Mouse (Mus musculus) cerebellum, adult 11 months (tissue): ENCODE measurements around the gene Hnrnph2.

ENCODE experiments used
- DNase-seq: peaks from one replicate; pipeline ENCODE4 v3.0.0; 2022

The Hnrnph2 gene

DNA sequence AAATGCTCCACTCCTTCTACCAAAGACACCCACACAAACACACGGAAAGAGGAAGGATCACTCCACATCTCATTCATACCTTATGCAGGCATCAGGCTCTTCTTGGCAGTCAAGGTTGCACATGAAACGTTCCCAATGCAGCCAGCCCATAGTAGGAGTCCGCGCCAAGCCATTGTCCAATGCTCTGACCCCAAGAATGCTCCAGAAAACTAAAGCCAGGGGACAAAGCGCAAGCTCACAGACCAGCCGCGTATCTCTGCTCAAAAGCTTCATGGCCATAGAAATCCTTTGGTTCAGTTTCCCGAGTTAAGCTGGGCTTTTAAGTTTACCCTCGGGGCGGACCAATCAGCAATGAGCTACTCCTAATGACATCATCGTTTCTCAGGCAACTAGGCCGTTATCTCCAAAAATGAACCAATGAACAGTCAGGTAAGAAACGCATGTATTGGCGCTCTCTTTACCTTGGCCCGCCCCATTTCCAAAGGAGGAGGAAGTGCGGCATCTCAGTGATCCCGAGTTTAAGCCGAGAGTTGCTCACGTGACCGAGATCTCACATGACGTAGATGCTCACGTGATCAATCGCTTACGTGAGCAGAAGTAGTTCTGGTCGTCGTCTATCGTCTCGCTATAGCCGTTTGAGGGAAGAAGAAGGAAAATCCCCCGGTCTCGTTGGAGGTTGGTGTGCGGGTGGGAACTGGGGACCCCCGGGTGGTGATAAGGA lies at the start of gene Hnrnph2, which contains the start of gene Gla:
Gene Hnrnph2 (plus strand): TSS at position 521 of the 721 bp plus-strand sequence.
Gene Gla (minus strand): TSS at position 467 of the 721 bp plus-strand sequence.
- peak; percentile 83 for DNase-seq

DNA sequence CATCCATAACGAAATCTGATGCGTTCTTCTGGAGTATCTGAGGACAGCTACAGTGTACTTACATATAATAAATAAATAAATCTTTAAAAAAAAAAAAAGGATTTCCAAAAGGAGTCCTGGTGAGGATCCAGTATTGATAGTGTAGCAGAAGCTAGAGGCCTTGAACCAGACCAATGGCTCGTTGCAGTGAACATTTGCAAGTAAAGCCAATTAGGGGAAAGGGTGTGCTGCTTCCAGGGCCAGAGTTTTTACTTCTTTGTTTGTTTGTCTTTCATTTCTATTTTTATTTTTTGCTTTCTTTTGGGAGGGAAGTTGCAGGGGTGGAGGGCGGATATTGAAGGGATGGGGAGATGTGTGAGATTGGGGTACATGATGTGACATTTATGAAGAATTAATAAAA lies 47.7 kb upstream of the Hnrnph2 start:
- no peak for DNase-seq

DNA sequence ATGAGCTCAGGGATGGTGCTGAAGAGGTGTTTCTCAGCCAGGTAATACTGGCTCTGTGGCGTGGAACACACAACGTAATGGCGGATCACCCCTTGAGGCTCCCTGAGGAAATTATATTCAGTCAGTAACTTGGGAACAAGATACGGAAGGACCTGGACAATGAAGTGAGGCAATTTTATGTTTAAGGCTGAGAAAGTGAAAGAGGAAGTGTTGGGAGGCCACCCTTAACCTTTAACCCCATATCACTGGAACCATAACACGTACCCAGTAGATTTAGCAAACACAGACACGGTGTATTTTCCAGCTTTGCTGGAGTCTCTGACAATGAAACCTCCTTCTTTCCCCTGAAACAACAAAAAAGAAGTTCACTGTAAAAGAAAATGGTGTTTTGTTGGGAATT lies 46.6 kb upstream of the Hnrnph2 start:
- no peak for DNase-seq

- DNase-seq, result no peak
Observed at GRCm38 (mm10) chrX:134564326-134564725, 36.7 kb upstream of the Hnrnph2 start.

- DNase-seq, result no peak
Observed at GRCm38 (mm10) chrX:134566536-134567222, 34.3 kb upstream of the Hnrnph2 start.

DNA sequence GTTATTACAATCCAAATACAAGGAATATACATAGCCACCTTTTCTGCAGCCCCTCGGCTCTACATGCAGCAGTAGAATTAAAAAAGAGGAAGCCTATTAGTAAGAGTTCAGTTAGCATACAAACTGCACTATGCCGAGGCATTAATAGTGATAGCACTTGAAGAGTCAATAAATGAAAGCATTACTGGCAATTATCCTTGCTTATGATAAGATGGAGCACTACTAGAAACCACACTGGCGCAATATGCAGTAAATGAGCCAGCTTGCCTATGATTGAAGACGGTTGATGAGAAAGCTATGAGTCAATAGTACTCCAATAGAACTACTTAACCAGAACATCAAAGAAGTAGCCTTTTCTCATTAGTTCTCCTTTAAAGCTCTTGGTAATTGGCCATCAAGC lies 23.1 kb upstream of the Hnrnph2 start:
- DNase-seq, result no peak

DNA sequence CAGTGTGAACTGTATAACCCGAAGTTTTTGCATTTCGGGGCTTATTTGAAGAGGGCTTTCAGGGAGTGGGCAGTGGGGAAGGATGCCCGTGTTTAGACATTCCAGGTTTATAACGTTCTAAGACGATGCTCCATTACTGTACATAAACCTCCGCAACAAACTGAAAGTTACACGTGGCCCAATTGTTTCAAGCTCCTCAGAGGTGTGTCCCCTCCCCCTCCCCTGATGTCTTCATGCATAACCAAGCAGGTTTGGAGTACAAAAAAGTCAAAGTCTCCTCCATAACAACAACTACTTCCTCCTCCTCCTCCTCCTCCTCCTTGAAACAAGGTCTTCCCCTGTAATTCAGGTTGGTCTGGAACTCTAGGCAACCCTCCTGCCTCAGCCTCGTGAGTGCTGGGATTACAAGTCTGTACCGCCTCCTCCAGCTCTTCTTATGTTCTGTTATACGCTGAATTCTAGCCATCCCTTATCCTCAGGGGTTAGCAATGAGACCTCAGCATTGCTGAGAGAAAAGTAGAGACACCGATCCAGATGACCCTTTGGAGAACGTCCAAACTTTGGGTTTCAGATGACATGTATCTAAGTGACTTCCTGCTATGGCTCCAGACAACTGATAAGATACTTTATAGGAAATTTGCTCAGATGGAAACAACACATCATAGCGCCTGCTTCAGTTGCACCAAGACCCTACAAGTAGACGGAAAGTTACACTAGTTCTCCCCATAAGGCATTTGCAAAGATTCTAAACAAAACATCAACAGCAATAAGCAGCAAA lies 20.3 kb upstream of the Hnrnph2 start:
- DNase-seq, result no peak

- DNase-seq, result no peak
Observed at GRCm38 (mm10) chrX:134582270-134582669, 18.7 kb upstream of the Hnrnph2 start.

DNA sequence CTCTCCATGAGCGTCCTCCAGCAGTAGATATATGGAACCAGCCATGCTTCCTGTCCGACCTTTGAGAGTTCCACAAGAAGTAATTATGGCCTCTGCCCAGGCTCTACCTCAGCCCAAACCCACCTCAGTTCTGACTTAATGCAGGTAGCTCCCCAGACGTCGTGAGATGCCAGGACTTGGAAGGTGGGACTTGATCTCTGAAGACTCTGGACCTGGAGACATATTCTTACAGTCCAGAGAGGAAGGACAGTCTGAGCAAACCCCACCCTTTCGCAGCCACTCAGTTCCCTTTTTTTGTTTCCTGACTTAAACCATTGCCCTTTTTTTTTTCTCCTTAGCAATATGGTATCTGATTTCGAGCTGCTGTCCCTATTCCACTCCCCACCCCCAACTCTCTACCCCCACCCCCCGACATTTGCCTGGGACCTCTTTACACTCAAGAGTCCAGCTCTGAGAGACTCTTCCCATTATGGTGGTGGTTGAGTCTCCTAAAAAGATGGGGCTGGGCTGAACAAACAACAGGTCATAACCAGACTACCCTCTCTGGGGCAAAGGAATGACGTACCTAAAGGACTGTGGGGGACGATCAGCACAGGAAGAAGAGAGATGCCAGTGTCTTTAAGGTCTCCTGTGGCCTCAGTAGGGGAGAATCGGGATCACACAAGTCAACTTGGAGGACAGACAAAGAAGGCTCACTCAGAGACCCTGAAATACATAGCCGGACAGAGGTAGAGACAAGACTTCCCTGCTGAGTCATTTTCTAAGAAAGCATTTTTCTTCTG lies 17.9 kb upstream of the Hnrnph2 start, which contains the start of gene Btk:
Gene Btk (minus strand): TSS at position 683 of the 782 bp plus-strand sequence.
- no peak for DNase-seq

DNA sequence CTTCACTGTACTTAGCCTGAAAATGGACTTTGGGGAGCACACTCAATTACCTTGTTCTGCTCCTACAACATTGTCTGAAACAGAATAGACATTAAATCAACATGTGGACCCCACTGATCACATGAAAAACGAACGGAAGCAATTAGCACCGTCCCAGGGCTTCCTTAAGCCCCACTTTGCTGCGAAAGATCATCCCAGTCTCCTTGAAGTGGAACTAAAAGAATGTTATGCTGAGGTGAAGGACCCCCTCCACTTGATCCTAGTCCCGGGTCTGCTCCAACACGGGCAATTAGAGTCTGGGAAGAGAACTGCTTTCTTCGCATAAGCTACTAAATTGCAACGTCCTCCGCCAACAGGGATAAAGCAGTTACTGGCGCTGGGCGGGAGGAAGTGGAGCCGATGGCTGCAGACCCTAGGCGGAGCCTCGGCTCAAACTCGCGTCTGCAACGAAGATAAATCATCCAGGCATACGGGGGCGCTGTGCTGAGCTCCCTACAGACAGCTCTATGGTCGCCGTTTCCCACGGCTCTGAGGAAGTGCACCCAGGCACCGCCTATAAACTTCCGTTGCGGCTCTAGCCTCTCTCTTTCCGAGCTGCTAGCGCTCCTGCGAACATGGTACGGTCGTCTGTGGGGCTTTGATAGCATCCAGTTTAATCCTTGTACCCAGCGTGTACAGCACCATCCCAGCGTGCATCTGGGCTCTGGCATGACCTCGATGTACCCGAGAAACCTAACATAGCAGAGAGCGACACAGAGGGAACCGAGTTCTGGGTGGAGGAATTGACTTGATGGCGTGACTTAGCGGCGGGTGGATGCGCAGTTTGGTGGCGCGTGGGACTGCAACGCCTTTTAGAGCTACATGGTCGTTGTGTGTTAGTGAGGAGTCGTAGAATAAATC lies 15.6 kb upstream of the Hnrnph2 start, which contains the start of gene Rpl36a:
Gene Rpl36a (plus strand): TSS at position 552 of the 900 bp plus-strand sequence.
- peak; percentile 86 for DNase-seq

- no peak for DNase-seq
Observed at GRCm38 (mm10) chrX:134586447-134586846, 14.5 kb upstream of the Hnrnph2 start.

- DNase-seq, result no peak
Observed at GRCm38 (mm10) chrX:134588261-134588660, 12.7 kb upstream of the Hnrnph2 start.

- no peak for DNase-seq
Observed at GRCm38 (mm10) chrX:134588997-134589396, 12.0 kb upstream of the Hnrnph2 start.

- DNase-seq, result no peak
Observed at GRCm38 (mm10) chrX:134589836-134590235, 11.1 kb upstream of the Hnrnph2 start.

DNA sequence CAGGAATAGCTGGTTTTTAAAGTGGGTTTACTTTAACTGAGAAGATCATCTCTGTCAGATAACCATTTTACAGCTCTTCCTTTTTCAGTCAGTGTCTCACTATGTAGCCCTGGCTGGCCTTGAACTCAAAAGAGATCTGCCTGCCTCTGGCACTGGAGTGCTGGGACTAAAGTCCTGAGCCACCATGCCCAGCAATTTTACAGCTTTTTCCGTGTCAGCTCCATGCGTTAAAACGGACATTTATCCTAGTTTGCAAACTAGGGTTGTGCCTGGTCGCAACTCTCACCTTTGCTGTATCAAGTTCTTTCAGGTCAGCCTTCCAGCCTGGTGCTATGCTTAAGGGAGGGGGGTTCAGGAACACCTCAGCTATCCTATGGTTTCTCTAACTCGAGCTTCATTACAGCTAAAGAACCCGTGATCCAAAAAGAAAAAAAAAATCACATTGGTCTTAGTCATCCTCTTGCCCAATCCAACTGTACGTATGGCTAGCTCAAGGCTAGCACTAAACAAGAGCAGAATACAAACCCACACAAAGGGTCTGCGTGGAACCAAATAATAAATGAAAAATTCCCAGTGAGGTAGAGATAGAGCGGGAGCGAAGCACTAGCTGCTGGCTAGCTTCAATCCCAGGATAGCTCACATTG lies 935 bp upstream of the Hnrnph2 start:
- DNase-seq, result no peak

GRCm38 (mm10) chrX:134601380-134602120 lies 571 bp downstream of the Hnrnph2 start:
- DNase-seq, result no peak

DNA sequence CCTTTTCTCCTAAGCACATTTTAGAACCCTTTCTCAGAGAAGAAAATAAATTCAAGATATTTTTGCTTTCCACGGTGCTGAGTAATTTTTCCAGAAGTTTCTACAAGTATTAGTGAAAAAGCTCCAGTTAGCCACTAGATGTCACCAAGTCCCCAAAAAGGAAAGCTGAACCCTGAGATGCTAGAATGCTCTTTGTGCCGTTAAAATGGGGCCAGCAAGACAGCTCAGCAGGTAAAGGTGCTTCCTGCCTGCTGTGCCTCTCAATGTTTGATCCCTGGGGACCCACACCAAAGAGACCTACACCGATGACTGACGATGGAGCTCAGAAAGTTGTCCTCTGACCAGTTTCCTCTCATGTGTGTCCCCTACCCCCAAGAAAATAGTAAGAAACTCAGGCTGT lies 8.5 kb downstream of the Hnrnph2 start:
- no peak for DNase-seq

DNA sequence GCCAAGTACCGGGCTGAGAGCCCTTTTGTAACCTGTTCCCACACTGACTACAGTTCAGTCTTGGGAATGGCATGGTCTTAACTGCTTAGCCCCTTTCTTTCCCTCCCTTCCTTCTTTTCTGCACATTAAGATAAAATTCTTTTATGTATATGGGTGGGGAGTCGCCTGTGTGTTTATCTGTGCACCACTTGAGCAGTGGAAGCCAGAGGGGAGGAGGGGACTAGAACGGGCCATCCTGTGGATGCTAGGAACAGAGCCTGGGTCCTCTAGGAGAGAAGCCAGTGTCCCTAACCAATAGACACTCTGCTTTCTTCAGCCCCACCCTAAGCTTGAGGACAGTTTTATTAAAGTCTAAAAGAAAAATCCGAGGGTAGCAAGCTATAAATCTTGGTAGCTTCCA lies 10.0 kb downstream of the Hnrnph2 start:
- DNase-seq, result no peak

GRCm38 (mm10) chrX:134612285-134612959 lies 11.4 kb downstream of the Hnrnph2 start:
- peak; percentile 33 for DNase-seq

- DNase-seq, result no peak
Observed at GRCm38 (mm10) chrX:134614306-134614705, 13.3 kb downstream of the Hnrnph2 start.
